Mouse (Mus musculus) spleen, adult 2 months (tissue): ENCODE measurements around the gene Adora3.

Source experiments
- CTCF ChIP-seq: fragments of 200-500 bp; IDR thresholded peaks from 2 replicates; pipeline ENCODE4 v1.5.1; 2011; ENCODE audit warnings: mild to moderate bottlenecking, inconsistent platforms; ENCODE audit not compliant: insufficient read depth, insufficient read length, insufficient replicate concordance; ENCODE audit errors: extremely low read depth
- POLR2A ChIP-seq: fragments of 200-500 bp; IDR thresholded peaks from 2 replicates; pipeline ENCODE4 v1.6.1; 2011; ENCODE audit warnings: low read depth, low read length, inconsistent platforms

- TF ChIP-seq CTCF (no peak), POLR2A (no peak)
Observed at GRCm38 (mm10) chr3:105853781-105854180, 16.9 kb upstream of the Adora3 start.
